Mouse (Mus musculus) limb, embryonic 15.5 days (tissue): ENCODE measurements around the gene Tspan3. TPM values are rescaled to one million over a fixed set of nuclear protein-coding genes. Genes with fewer than 3 reads are reported as not detected.

Experiments
- ATAC-seq: fragments of 200-750 bp; cut with Nextera tagmentation; 2 replicates; pipeline ENCODE4 v1.8.0; 2017; ENCODE audit warnings: low read depth, moderate TSS enrichment; ENCODE audit not compliant: insufficient number of reproducible peaks, low FRiP score, low TSS enrichment
- H3K27ac ChIP-seq: fragments of 300-500 bp; sonication (generic); 2 replicates; pipeline ENCODE4 v1.5.1; 2015; ENCODE audit warnings: moderate library complexity, mild to moderate bottlenecking, inconsistent platforms
- H3K27me3 ChIP-seq: fragments of 300-500 bp; sonication (generic); 2 replicates; pipeline ENCODE4 v1.6.1; 2015; ENCODE audit warnings: inconsistent platforms
- H3K36me3 ChIP-seq: fragments of 300-500 bp; sonication (generic); 2 replicates; pipeline ENCODE4 v1.6.1; 2015; ENCODE audit warnings: inconsistent platforms
- H3K4me1 ChIP-seq: fragments of 300-500 bp; sonication (generic); 2 replicates; pipeline ENCODE4 v1.6.1; 2015; ENCODE audit warnings: inconsistent platforms
- H3K4me2 ChIP-seq: fragments of 300-500 bp; sonication (generic); 2 replicates; pipeline ENCODE4 v1.6.1; 2015; ENCODE audit warnings: mild to moderate bottlenecking, inconsistent platforms
- H3K4me3 ChIP-seq: fragments of 300-500 bp; sonication (generic); 2 replicates; pipeline ENCODE4 v1.5.1; 2015; ENCODE audit warnings: mild to moderate bottlenecking, inconsistent platforms
- H3K9ac ChIP-seq: fragments of 300-500 bp; sonication (generic); 2 replicates; pipeline ENCODE4 v1.6.1; 2015; ENCODE audit warnings: inconsistent platforms
- H3K9me3 ChIP-seq: fragments of 300-500 bp; sonication (generic); 2 replicates; pipeline ENCODE4 v1.6.1; 2016; ENCODE audit warnings: inconsistent platforms
- WGBS: fragments of 180-500 bp; shearing (Covaris S2); methylation state at CpG from one replicate; pipeline ENCODE4 v1.1.7; 2015; 5-methylcytosine and 5-hydroxymethylcytosine counted together
- polyA plus RNA-seq: library from polyadenylated mRNA; unstranded; fragments of >200 nt; fragmentation: Nextera tagmentation; extraction: Ambion mirVana; gene quantifications from 2 replicates; pipeline ENCODE4 v1.2.1, GENCODE M21; 2015

Gene Tspan3
- polyA plus RNA-seq, 1 experiment from 2014 or later: 463 TPM

GRCm38 (mm10) chr9:56104921-56105320, 60.4 kb downstream of the Tspan3 start:
- Histone ChIP-seq H3K4me1 (peaks cover 11% of the 10 kb centered on the region), H3K9me3 (no peaks in the 10 kb centered on the region), H3K27ac (no peak overlapping the region), H3K36me3 (no peaks in the 10 kb centered on the region), H3K27me3 (no peaks in the 10 kb centered on the region), H3K9ac (no peak overlapping the region), H3K4me2 (no peak overlapping the region), H3K4me3 (no peak overlapping the region)
- WGBS: 46% methylated on average over 7 of the region's 7 CpGs
- no peak for ATAC-seq

- Histone ChIP-seq H3K4me3 (no peak overlapping the region), H3K4me2 (no peak overlapping the region), H3K9ac (no peak overlapping the region), H3K27ac (no peak overlapping the region), H3K9me3 (no peaks in the 10 kb centered on the region), H3K27me3 (no peaks in the 10 kb centered on the region), H3K4me1 (peaks cover 2% of the 10 kb centered on the region; the same call in 1 of the 2 replicates), H3K36me3 (no peaks in the 10 kb centered on the region)
- 35% methylated on average over 4 of the region's 4 CpGs for WGBS
- no peak for ATAC-seq
Observed at GRCm38 (mm10) chr9:56101022-56101421, 64.3 kb downstream of the Tspan3 start.

- H3K4me3 ChIP-seq: no peak overlapping the region
- 78% methylated on average over 7 of the region's 7 CpGs for WGBS
- no peaks in the 10 kb centered on the region for H3K27me3 ChIP-seq
Observed at GRCm38 (mm10) chr9:56100041-56100522, 65.2 kb downstream of the Tspan3 start.

GRCm38 (mm10) chr9:56097584-56098298, 67.5 kb downstream of the Tspan3 start:
- H3K4me3 ChIP-seq: no peak overlapping the region
- WGBS: 77% methylated on average over 4 of the region's 4 CpGs

More at GRCm38 (mm10) chr9:56100041-56100522, 65.2 kb downstream of the Tspan3 start:
- Histone ChIP-seq H3K4me1 (no peaks in the 10 kb centered on the region), H3K9ac (no peak overlapping the region), H3K4me2 (no peak overlapping the region), H3K27ac (no peak overlapping the region), H3K9me3 (no peaks in the 10 kb centered on the region), H3K36me3 (no peaks in the 10 kb centered on the region)
- no peak for ATAC-seq

GRCm38 (mm10) chr9:56092102-56092501, 73.2 kb downstream of the Tspan3 start:
- no peak overlapping the region for H3K4me2 ChIP-seq
- no peak for ATAC-seq
- no peak overlapping the region for H3K9ac ChIP-seq
- no peak overlapping the region for H3K4me3 ChIP-seq
- H3K27me3 ChIP-seq: no peaks in the 10 kb centered on the region
- 45% methylated on average over 2 of the region's 2 CpGs for WGBS
- H3K27ac ChIP-seq: no peak overlapping the region
- no peaks in the 10 kb centered on the region for H3K36me3 ChIP-seq
- H3K9me3 ChIP-seq: no peaks in the 10 kb centered on the region
- peaks cover 18% of the 10 kb centered on the region for H3K4me1 ChIP-seq

More at GRCm38 (mm10) chr9:56097584-56098298, 67.5 kb downstream of the Tspan3 start:
- H3K27me3 ChIP-seq: no peaks in the 10 kb centered on the region
- no peaks in the 10 kb centered on the region for H3K4me1 ChIP-seq
- H3K27ac ChIP-seq: no peak overlapping the region
- no peaks in the 10 kb centered on the region for H3K36me3 ChIP-seq
- no peak for ATAC-seq
- H3K4me2 ChIP-seq: no peak overlapping the region
- no peaks in the 10 kb centered on the region for H3K9me3 ChIP-seq
- H3K9ac ChIP-seq: no peak overlapping the region

- H3K9me3 ChIP-seq: no peaks in the 10 kb centered on the region
- H3K9ac ChIP-seq: no peak overlapping the region
- H3K36me3 ChIP-seq: no peaks in the 10 kb centered on the region
- H3K4me2 ChIP-seq: peak overlapping the region; percentile 39; the same call in 1 of the 2 replicates
- WGBS: 50% methylated on average over 5 of the region's 5 CpGs
- H3K27ac ChIP-seq: peak overlapping the region; percentile 81; the same call in 1 of the 2 replicates
- no peak for ATAC-seq
- no peaks in the 10 kb centered on the region for H3K27me3 ChIP-seq
- peaks cover 18% of the 10 kb centered on the region for H3K4me1 ChIP-seq
- H3K4me3 ChIP-seq: peak overlapping the region; percentile 15; the same call in 1 of the 2 replicates
Observed at GRCm38 (mm10) chr9:56090546-56091225, 74.6 kb downstream of the Tspan3 start.

GRCm38 (mm10) chr9:56089778-56090520, 75.3 kb downstream of the Tspan3 start, which contains the start of gene Pstpip1:
TSS of gene Pstpip1 (plus strand) at chr9:56089962.
- H3K9ac ChIP-seq: 0 out of 2 replicates have a peak within 1 kb of the TSS, but pooled peaks have one; percentile 31
- 12% methylated on average over 22 of the region's 22 CpGs for WGBS
- peak; percentile 70 for ATAC-seq

GRCm38 (mm10) chr9:56086524-56086923, 78.8 kb downstream of the Tspan3 start:
- 81% methylated on average over 5 of the region's 5 CpGs for WGBS
- Histone ChIP-seq H3K4me2 (no peak overlapping the region), H3K27me3 (no peaks in the 10 kb centered on the region), H3K27ac (no peak overlapping the region), H3K9me3 (no peaks in the 10 kb centered on the region), H3K4me1 (peaks cover 18% of the 10 kb centered on the region), H3K4me3 (no peak overlapping the region), H3K36me3 (no peaks in the 10 kb centered on the region), H3K9ac (no peak overlapping the region)
- ATAC-seq: no peak

More at GRCm38 (mm10) chr9:56089778-56090520, 75.3 kb downstream of the Tspan3 start, which contains the start of gene Pstpip1:
- Histone ChIP-seq H3K27me3 (no peaks in the 10 kb centered on the region), H3K27ac (peak within 1 kb of the TSS; percentile 81), H3K36me3 (no peaks in the 10 kb centered on the region), H3K4me3 (peak within 1 kb of the TSS; percentile 15), H3K9me3 (no peaks in the 10 kb centered on the region), H3K4me1 (peaks cover 18% of the 10 kb centered on the region), H3K4me2 (peak within 1 kb of the TSS; percentile 39)

Other genes starting within 250 kb of the Tspan3 start
- gene Scaper, start 227.4 kb downstream of the Tspan3 start, polyA plus RNA-seq: 12.8 and 13.4 TPM in 2 replicates
- not detected in 2 replicates for gene 4930563M21Rik, start 154.9 kb downstream of the Tspan3 start, polyA plus RNA-seq
- 240 and 246 TPM in 2 replicates for gene Rcn2, start 123.6 kb downstream of the Tspan3 start, polyA plus RNA-seq
- 3.1 and 4.1 TPM in 2 replicates for gene Pstpip1, start 75.5 kb downstream of the Tspan3 start, polyA plus RNA-seq